23 mouse cellular contexts compared by ENCODE assay signal in the genomic region with DNA sequence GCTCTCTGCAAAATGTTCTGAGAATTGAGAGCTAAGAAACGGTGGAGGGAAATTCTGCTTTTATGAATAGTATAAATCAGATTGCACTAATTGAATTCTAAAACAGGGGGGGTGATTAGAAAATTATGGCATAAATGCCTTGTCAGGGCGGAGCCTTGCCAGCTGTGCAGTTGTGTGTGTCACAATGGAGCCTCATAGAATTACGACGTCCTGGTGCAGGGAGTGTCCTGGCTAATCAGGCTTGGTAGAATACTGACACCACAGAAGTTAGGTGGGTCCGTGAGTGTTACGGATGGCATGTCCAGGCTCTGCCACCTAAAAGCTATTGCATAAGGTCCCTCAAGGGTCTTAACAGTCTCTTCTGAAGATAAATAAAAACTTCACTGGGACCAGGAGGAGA.
"Had no signal": no experiment of that assay in that cellular context is flagged by ENCODE, and none has a peak within 500 bp of the region (broad histone marks: within the 10 kb centered on the region; RNA-seq: fewer than 3 reads in every experiment).

No protein-coding gene starts in this region.

- H3K4me2 ChIP-seq: intestine, embryonic 15.5 days; kidney, embryonic 15.5 days; limb, embryonic 13.5 days; liver, embryonic 12.5 days; liver, embryonic 15.5 days; lung, embryonic 15.5 days; midbrain, embryonic 13.5 days; neural tube, embryonic 12.5 days had no signal

- ATAC-seq: intestine, embryonic 15.5 days; liver, embryonic 12.5 days; midbrain, embryonic 13.5 days; midbrain, embryonic 16.5 days had no signal

- H3K4me1 ChIP-seq: liver, embryonic 15.5 days; midbrain, embryonic 13.5 days; neural tube, embryonic 12.5 days had no signal

- H3K27me3 ChIP-seq: intestine, embryonic 15.5 days; kidney, embryonic 15.5 days; liver, embryonic 15.5 days; midbrain, embryonic 13.5 days; neural tube, embryonic 12.5 days had no signal

- H3K36me3 ChIP-seq: intestine, embryonic 15.5 days; kidney, embryonic 15.5 days; limb, embryonic 10.5 days; limb, embryonic 13.5 days; liver, embryonic 12.5 days; liver, embryonic 15.5 days; lung, embryonic 15.5 days; midbrain, embryonic 10.5 days; midbrain, embryonic 13.5 days; neural tube, embryonic 12.5 days had no signal

- H3K9me3 ChIP-seq: intestine, embryonic 15.5 days; kidney, embryonic 15.5 days; limb, embryonic 10.5 days; limb, embryonic 13.5 days; liver, embryonic 12.5 days; liver, embryonic 15.5 days; lung, embryonic 15.5 days; megakaryocyte, embryonic 14.5 days; midbrain, embryonic 10.5 days; midbrain, embryonic 13.5 days; neural tube, embryonic 12.5 days had no signal

- H3K27ac ChIP-seq: intestine, embryonic 15.5 days; kidney, embryonic 15.5 days; layer of hippocampus, adult 2 months; limb, embryonic 10.5 days; limb, embryonic 13.5 days; liver, embryonic 12.5 days; liver, embryonic 15.5 days; lung, embryonic 15.5 days; midbrain, embryonic 13.5 days; neural tube, embryonic 12.5 days; stomach, postnatal 0 days had no signal

- DNase-seq: kidney, adult 2 months; layer of hippocampus, adult 9-11 months; liver; lung, adult 18-20 months; lung, postnatal 10 days; lung, postnatal 36 days; thymus, adult 2 months; thymus, postnatal 14 days; thymus, postnatal 4 days had no signal

- H3K4me3 ChIP-seq: intestine, embryonic 15.5 days; kidney, embryonic 15.5 days; layer of hippocampus, adult 2 months; limb, embryonic 10.5 days; limb, embryonic 13.5 days; liver, embryonic 12.5 days; liver, embryonic 15.5 days; lung, embryonic 15.5 days; megakaryocyte, embryonic 14.5 days; midbrain, embryonic 10.5 days; midbrain, embryonic 13.5 days; neural tube, embryonic 12.5 days had no signal

- H3K9ac ChIP-seq: intestine, embryonic 15.5 days; kidney, embryonic 15.5 days; limb, embryonic 13.5 days; liver, embryonic 12.5 days; liver, embryonic 15.5 days; lung, embryonic 15.5 days; midbrain, embryonic 13.5 days; neural tube, embryonic 12.5 days had no signal
